ENCODE assay signal across 23 mouse cellular contexts in genomic region chr3:35695859-35696258, GRCm38 (mm10).
"Had no signal": no experiment of that assay in that cellular context is flagged by ENCODE, and none has a peak within 500 bp of the region (broad histone marks: within the 10 kb centered on the region; RNA-seq: fewer than 3 reads in every experiment).

No protein-coding gene starts in this region.

- DNase-seq: gastrocnemius, postnatal 14 days; gastrocnemius, postnatal 36 days; heart, adult 18-20 months; heart, postnatal 10 days; heart, postnatal 4 days; kidney, adult 18-20 months; kidney, adult 8-10 months; kidney, postnatal 10 days; kidney, postnatal 25 days; layer of hippocampus, adult 9-11 months; layer of hippocampus, postnatal 36 days; left cerebral cortex, postnatal 4 days had no signal

- H3K36me3 ChIP-seq: heart, embryonic 10.5 days; heart, embryonic 12.5 days; hindbrain, embryonic 13.5 days; intestine, embryonic 15.5 days; limb, embryonic 13.5 days; limb, embryonic 15.5 days had no signal

- H3K27me3 ChIP-seq: heart, embryonic 12.5 days; hindbrain, embryonic 13.5 days; intestine, embryonic 15.5 days; limb, embryonic 13.5 days; limb, embryonic 15.5 days had no signal

- H3K4me2 ChIP-seq: heart, embryonic 12.5 days; hindbrain, embryonic 13.5 days; intestine, embryonic 15.5 days; limb, embryonic 13.5 days; limb, embryonic 15.5 days; liver, embryonic 11.5 days had no signal

- H3K9ac ChIP-seq: heart, embryonic 12.5 days; hindbrain, embryonic 13.5 days; intestine, embryonic 15.5 days; limb, embryonic 13.5 days; limb, embryonic 15.5 days; liver, embryonic 14.5 days had no signal

- H3K4me1 ChIP-seq: heart, embryonic 10.5 days; heart, embryonic 12.5 days; hindbrain, embryonic 13.5 days; intestine, embryonic 15.5 days; limb, embryonic 13.5 days; limb, embryonic 15.5 days had no signal

- ATAC-seq: hindbrain, embryonic 16.5 days; inflammation-experienced regulatory T-cells, adult 6 months; intestine, embryonic 15.5 days; intestine, postnatal 0 days had no signal

- H3K9me3 ChIP-seq: heart, embryonic 10.5 days; heart, embryonic 12.5 days; hindbrain, embryonic 13.5 days; intestine, embryonic 15.5 days; limb, embryonic 13.5 days; limb, embryonic 15.5 days had no signal

- H3K27ac ChIP-seq: heart, embryonic 10.5 days; hindbrain, embryonic 13.5 days; intestine, embryonic 15.5 days; limb, embryonic 13.5 days; limb, embryonic 15.5 days; liver, embryonic 14.5 days had no signal

- H3K4me3 ChIP-seq: heart, embryonic 10.5 days; heart, embryonic 12.5 days; hindbrain, embryonic 13.5 days; intestine, embryonic 15.5 days; limb, embryonic 13.5 days; limb, embryonic 15.5 days had no signal
